Mouse (Mus musculus): Measurements from ENCODE around the gene Igfbp6. TPM values are rescaled to one million over a fixed set of nuclear protein-coding genes. Genes with fewer than 3 reads are reported as not detected.
A peak's percentile ranks its signal among the peaks of the same experiment; 100 is the strongest.

Igfbp6 gene
- total and polyA plus RNA-seq, 3 experiments, result 0.38 TPM; not detected in 2

DNA sequence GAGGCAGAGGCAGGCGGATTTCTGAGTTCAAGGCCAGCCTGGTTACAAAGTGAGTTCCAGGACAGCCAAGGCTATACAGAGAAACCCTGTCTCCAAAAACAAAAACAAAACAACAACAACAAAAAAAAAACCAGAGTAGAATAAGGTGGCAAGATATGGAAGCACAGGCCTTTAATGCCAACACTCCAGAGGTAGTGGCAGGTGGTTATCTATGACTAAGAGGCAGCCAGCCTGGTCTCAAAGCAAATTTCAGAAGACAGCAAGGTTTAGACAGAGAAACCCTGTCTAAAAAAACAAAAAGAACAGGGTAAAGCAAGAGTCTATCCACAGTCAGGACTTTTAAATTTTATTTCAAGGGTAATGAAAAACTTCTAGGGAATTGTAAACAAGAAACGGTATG, 9.5 kb upstream of the Igfbp6 start:
- Histone ChIP-seq H3K36me3 (replicated peaks in 1 of 2; ENCODE audit: control insufficient read depth in 1 of 2, insufficient read depth in 1 of 2, low read length in 1 of 2) (peaks cover 32 to 38% of the 10 kb centered on the region in 2 experiments), H3K4me3 (replicated peaks in 1 of 3; ENCODE audit: low read depth in 2 of 3, low read length in 2 of 3, poor library complexity in 1 of 3) (no peak overlapping the region), H3K9ac (ENCODE audit: insufficient read depth, low read depth) (no peak overlapping the region), H3K27me3 (replicated peaks) (peaks cover 17% of the 10 kb centered on the region), H3K4me1 (ENCODE audit: control insufficient read depth in 1 of 2, insufficient read depth in 2 of 2) (peaks cover 0 to 17% of the 10 kb centered on the region in 2 experiments; a peak in 2 of 4 replicates), H3K27ac (ENCODE audit: insufficient read depth, low read depth) (no peak overlapping the region), H3K4me2 (ENCODE audit: insufficient read depth, low read depth, poor library complexity, severe bottlenecking) (no peak overlapping the region), H3K79me2 (replicated peaks; ENCODE audit: control insufficient read depth, extremely low read depth, insufficient read depth, poor library complexity, severe bottlenecking) (peaks cover 16% of the 10 kb centered on the region), H3K9me3 (replicated peaks; ENCODE audit: low read length) (no peaks in the 10 kb centered on the region)
- in situ Hi-C loops (cut with MboI; ENCODE audit: low pct_ligation_motif_present, low pct_unique_long_range_greater_than_20kb, low sequenced_read_pairs), result loop anchor here (5.0 kb wide), 1 partner anchor 32 kb away; the partner anchor contains the start of gene Tns2
- dilution Hi-C loops (cut with MboI; ENCODE audit: extremely low pct_ligation_motif_present, extremely low pct_unique_long_range_greater_than_20kb, low sequenced_read_pairs), result no loop called here
- TF ChIP-seq SMC3 (IDR thresholded peaks at IDR 0.05; ENCODE audit: low read depth, low read length) (no peak), KAT2A (IDR thresholded peaks at IDR 0.05; ENCODE audit: insufficient replicate concordance, low read length) (no peak), POLR2AphosphoS2 (IDR thresholded peaks at IDR 0.05; ENCODE audit: low read depth, low read length) (no peak), HCFC1 (IDR thresholded peaks at IDR 0.05; ENCODE audit: low read depth, low read length) (no peak), MAX (IDR thresholded peaks at IDR 0.05; ENCODE audit: low read length) (no peak), PAX5 (IDR thresholded peaks at IDR 0.05; ENCODE audit: low read length) (no peak), GABPA (IDR thresholded peaks at IDR 0.05; ENCODE audit: insufficient replicate concordance, low read depth, low read length) (no peak), ZMIZ1 (IDR thresholded peaks at IDR 0.05; ENCODE audit: low read depth, low read length) (no peak), POLR2A (IDR thresholded peaks at IDR 0.05; ENCODE audit: low read depth, low read length) (no peak), CTCF (conservative IDR thresholded peaks at IDR 0.05 in 1 of 2, IDR thresholded peaks at IDR 0.05 in 1 of 2; ENCODE audit: low read depth in 2 of 2, low read length in 2 of 2) (no peak), ZC3H11A (IDR thresholded peaks at IDR 0.05; ENCODE audit: low read depth, low read length) (no peak), JUND (conservative IDR thresholded peaks at IDR 0.05; ENCODE audit: low read depth, low read length) (no peak), BHLHE40 (IDR thresholded peaks at IDR 0.05; ENCODE audit: low read depth, low read length) (no peak), MAZ (IDR thresholded peaks at IDR 0.05; ENCODE audit: low read depth, low read length) (no peak), TBP (conservative IDR thresholded peaks at IDR 0.05; ENCODE audit: low read depth, low read length) (no peak), E2F4 (IDR thresholded peaks at IDR 0.05; ENCODE audit: insufficient replicate concordance, low read depth, low read length) (no peak), EP300 (IDR thresholded peaks at IDR 0.05; ENCODE audit: low read length) (no peak), MAFK (IDR thresholded peaks at IDR 0.05; ENCODE audit: insufficient replicate concordance, low read length) (no peak), MYC (IDR thresholded peaks at IDR 0.05; ENCODE audit: low read depth, low read length) (no peak), USF1 (IDR thresholded peaks at IDR 0.05; ENCODE audit: low read depth, low read length) (no peak)
- DNase-seq (ENCODE audit: extremely low read depth), result no peak

GRCm38 (mm10) chr15:102135522-102136128, 8.5 kb upstream of the Igfbp6 start:
- Histone ChIP-seq H3K4me2 (ENCODE audit: insufficient read depth, low read depth, poor library complexity, severe bottlenecking) (peak overlapping the region; percentile 88; the same call in 1 of the 2 replicates), H3K4me3 (replicated peaks in 1 of 3; ENCODE audit: low read depth in 2 of 3, low read length in 2 of 3, poor library complexity in 1 of 3) (peak overlapping the region; percentile 60 to 91 (median 86)), H3K36me3 (replicated peaks in 1 of 2; ENCODE audit: control insufficient read depth in 1 of 2, insufficient read depth in 1 of 2, low read length in 1 of 2) (peaks cover 23 to 29% of the 10 kb centered on the region in 2 experiments), H3K27ac (ENCODE audit: insufficient read depth, low read depth) (no peak overlapping the region), H3K79me2 (replicated peaks; ENCODE audit: control insufficient read depth, extremely low read depth, insufficient read depth, poor library complexity, severe bottlenecking) (peaks cover 16% of the 10 kb centered on the region), H3K27me3 (replicated peaks) (peaks cover 20% of the 10 kb centered on the region), H3K4me1 (ENCODE audit: control insufficient read depth in 1 of 2, insufficient read depth in 2 of 2) (peaks cover 0 to 17% of the 10 kb centered on the region in 2 experiments; a peak in 2 of 4 replicates), H3K9me3 (replicated peaks; ENCODE audit: low read length) (no peaks in the 10 kb centered on the region), H3K9ac (ENCODE audit: insufficient read depth, low read depth) (peak overlapping the region; percentile 74)
- DNase-seq (ENCODE audit: extremely low read depth), result no peak
- dilution Hi-C loops (cut with MboI; ENCODE audit: extremely low pct_ligation_motif_present, extremely low pct_unique_long_range_greater_than_20kb, low sequenced_read_pairs) (no loop called here), in situ Hi-C loops (cut with MboI; ENCODE audit: low pct_ligation_motif_present, low pct_unique_long_range_greater_than_20kb, low sequenced_read_pairs) (loop anchor here (5.0 kb wide), 1 partner anchor 33 kb away; the partner anchor contains the start of gene Tns2)
- TF ChIP-seq ZKSCAN1 (IDR thresholded peaks at IDR 0.05; ENCODE audit: borderline replicate concordance, low read depth, low read length) (peak; percentile 73), ZNF384 (IDR thresholded peaks at IDR 0.05; ENCODE audit: low read depth, low read length) (no peak), KAT2A (IDR thresholded peaks at IDR 0.05; ENCODE audit: insufficient replicate concordance, low read length) (no peak)
